Mouse (Mus musculus) embryo, embryonic 10.5 days (tissue): ENCODE measurements around the gene Tango6.
"Not testable (repeated sequence)": the region's sequence is repeated elsewhere in the genome, so short reads cannot be mapped to it uniquely, and the experiment has no call there.

Experiments
- DNase-seq: peaks from one replicate; pipeline ENCODE4 v3.0.0-alpha.2; 2015; ENCODE audit warnings: low spot score

Gene Tango6

GRCm38 (mm10) chr8:106761317-106761716 is 78.4 kb downstream of the Tango6 start:
- DNase-seq = no peak

DNA sequence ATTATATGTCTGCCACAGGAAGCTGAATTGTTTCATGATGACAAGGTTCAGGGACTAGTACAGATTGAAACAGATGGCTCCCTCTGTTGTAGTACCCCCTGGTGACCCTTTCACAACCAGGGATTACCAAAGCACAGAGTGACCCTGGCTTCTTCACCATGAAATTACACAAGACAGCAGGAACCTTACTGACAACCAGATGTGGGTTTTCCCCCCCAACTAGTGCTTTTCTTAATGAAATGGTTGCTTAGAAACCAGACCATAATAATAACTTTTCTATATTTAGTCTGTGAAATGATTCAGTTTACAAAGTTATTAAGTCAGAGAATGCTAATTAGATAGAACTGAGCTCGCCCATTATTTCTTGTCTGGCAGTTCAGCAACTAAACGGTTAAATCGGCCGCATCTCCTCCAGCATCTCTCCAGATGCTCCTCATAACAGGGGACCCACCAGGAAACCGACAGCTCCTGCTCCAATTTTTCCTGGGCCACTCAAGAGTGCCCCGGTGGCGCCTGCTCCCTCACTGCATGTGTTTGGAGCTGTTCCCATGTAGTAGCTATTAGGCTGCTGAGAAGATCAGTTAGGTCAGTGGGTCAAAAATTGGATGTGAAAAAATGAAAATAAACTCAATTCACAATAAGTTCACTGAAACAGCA is 79.1 kb downstream of the Tango6 start:
- peak; percentile 44 for DNase-seq

GRCm38 (mm10) chr8:106764529-106764928 is 81.7 kb downstream of the Tango6 start:
- DNase-seq = no peak

- DNase-seq = no peak
Measured at GRCm38 (mm10) chr8:106765570-106765969, 82.7 kb downstream of the Tango6 start.

GRCm38 (mm10) chr8:106766736-106767135 is 83.9 kb downstream of the Tango6 start:
- DNase-seq = no peak

DNA sequence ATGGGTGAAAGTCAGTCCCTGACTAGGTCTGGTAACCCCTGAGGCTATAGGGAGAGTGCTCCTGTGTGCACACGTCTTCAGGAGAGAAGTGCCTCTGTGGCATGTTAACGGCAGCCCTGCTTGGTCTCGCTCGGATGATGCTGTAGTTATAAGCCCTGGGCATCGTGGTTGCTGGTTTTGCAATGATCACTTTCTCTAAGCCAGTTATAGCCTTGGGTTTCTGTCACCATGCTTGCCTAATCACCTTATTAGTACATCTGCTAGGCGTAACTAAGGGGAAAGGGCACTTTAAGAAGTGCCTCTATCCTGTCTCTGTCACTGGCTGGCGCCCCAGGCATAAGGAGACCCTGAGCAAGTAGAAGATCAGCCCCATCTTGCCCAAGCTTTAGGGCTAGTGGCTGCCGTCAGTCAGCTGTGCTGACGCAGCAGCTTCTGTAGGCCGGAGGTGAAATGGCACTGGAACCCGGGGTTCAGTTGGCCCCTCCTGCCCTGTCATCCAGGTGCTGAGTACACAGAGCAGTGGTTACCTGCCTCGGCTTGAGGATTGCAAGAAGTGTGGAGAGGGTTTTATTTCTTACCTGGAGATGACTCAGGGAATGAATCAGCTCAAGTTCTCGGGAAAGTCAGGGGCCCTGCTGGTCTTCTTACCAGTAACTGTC is 86.4 kb downstream of the Tango6 start:
- no peak for DNase-seq

DNA sequence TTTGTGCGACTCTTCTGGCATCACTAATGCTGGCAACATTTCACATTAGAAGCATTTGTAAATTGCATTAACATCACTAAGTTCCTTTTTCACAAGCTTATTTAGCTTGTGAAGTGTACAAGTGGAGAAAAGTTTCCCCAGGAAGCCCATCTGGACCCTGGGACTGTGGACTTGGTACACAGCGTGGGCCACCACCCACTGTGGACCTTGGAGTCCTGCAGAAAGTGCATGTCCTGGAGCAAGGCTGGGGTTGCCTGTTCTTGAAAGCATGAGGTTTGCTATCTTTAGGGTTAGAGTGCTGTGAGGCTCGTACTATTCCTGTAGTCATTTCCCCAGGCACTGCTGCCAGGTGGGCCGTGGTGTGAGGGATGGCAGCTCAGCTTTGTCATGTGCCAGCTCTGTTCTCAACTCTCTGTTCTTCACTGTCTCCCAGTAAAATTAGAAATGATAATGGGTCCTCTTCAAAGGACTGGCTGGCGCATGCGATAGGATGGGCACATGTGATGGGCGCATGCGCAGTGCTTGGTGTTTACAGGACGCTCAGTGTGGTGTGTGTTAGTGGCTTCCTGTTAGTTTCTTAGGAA is 87.8 kb downstream of the Tango6 start:
- DNase-seq = no peak

DNA sequence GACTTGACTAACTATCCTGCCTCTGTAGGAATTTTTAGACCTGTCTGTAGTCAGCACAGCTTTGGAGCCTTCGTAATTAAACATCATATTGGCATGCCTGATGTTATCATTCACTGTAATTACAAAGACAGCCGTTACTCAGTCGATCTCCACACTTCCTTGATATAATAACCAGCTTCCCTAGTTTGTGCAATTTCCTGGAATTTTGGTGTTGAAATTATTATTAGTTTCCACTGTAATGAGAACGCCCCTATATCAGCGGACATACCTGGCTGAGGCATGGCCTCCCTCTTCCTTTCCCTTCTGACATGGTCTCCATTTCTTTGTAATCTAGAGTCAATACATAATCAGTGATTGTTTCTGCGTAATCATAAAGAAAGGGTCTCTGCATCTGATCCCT is 89.2 kb downstream of the Tango6 start:
- DNase-seq = no peak

GRCm38 (mm10) chr8:106772501-106772900 is 89.6 kb downstream of the Tango6 start:
- no peak for DNase-seq

DNA sequence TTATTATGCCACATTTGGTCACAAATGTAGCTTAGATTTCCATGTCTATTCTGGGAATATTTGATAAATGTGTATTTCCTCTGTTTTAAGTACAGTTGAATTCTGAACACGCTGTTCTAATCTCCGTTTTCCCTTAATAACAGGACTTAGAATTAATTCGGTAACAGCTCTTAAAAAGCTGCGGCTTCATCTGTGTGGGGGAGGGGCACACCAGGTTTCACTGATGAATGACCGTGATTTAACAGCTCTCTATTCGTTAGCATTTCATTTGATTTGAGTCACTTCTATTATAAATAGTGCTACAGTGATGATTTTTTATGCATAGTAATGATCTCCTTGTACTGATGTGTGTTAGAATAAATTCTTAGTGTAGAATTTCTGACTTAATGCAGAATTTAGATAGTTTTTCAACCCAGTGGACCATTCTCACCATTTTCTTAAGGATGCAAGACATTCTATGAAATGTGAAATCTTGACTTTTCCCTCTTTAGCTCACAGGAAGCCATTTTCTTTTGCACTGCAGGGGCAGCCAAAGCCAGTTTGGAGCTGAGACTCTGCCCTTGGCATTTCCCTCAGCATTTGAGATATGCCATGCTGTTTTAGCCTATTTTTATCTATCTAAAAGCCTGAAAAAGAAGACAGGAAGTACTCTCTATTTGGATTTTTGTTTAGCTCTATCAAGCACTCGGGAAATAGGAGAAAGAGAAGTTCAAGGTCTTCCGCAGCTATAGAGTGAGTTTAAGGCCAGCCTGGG is 91.9 kb downstream of the Tango6 start:
- no peak for DNase-seq

DNA sequence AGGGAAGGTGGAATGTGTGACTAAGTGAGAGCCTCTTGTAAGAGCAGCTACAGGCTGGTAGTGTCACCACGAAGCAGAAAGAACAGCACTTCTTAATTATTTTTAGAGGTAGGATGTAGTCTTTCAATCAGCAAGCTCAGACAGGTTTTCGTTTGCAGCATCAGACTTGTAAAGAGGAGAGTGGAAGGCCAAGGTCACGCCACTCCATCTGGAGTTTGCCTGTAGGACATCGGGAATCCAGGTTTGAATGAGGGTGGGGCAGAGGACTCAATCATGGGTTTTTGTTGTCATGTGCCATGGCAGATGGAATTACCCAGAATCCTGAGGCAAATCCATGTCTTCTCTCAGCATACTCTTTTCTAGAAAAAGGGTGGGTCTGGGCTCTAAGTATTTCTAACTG is 106.8 kb downstream of the Tango6 start:
- DNase-seq = no peak

DNA sequence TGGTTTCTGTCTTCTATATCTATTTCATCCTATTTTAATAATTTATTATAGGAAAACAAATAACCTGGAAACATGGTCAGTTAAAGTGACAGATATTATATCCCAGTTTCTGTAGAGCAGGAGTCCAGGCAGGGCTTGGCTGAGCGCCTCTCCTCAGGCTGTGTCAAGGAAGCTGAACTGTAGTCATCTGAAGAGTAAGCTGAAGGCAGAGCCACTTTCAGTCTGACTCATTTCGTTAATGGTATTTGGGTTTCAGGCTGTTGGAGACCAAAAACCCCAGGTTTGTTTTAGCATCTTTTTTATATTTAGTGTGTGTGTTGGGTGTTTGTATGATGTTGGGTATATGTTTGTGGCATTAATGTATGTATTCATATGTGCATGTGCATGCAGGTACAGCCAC is 112.0 kb downstream of the Tango6 start:
- DNase-seq = no peak

GRCm38 (mm10) chr8:106799821-106800220 is 117.0 kb downstream of the Tango6 start:
- no peak for DNase-seq

- no peak for DNase-seq
Measured at GRCm38 (mm10) chr8:106801261-106801660, 118.4 kb downstream of the Tango6 start.

DNA sequence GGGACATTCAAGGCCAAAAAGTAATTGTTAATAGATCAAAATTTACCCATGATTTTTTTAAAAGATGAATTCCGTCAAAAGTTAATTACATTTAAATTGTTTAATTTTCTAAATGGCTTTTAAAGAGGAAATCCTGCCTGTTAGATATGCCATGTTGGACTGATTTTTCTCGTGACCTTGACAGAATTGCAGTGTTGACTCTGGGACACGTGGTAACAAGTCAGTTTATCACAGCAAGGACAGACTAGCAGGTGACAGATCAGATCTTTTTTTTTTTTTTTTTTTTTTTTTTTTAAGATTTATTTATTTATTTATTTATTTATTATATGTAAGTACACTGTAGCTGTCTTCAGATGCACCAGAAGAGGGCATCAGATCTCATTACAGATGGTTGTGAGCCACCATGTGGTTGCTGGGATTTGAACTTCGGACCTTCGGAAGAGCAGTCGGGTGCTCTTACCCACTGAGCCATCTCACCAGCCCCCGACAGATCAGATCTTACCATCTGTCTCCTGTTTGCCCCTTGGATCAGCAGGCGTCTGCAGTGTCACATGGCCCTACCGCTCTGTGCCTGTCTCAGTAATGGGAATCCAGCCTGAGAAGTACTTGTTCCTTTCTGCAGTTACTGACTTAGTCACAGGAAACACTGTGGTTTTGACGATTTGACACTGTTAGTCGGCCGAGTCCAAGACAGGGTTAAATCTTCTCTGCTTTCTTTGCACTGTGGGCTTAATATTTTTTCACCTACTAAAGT is 119.7 kb downstream of the Tango6 start:
- not testable (repeated sequence) for DNase-seq

- DNase-seq = no peak
Measured at GRCm38 (mm10) chr8:106805859-106806258, 123.0 kb downstream of the Tango6 start.

- no peak for DNase-seq
Measured at GRCm38 (mm10) chr8:106807461-106807860, 124.6 kb downstream of the Tango6 start.

GRCm38 (mm10) chr8:106809726-106810125 is 126.9 kb downstream of the Tango6 start:
- DNase-seq = no peak

- no peak for DNase-seq
Measured at GRCm38 (mm10) chr8:106810406-106810805, 127.5 kb downstream of the Tango6 start.

DNA sequence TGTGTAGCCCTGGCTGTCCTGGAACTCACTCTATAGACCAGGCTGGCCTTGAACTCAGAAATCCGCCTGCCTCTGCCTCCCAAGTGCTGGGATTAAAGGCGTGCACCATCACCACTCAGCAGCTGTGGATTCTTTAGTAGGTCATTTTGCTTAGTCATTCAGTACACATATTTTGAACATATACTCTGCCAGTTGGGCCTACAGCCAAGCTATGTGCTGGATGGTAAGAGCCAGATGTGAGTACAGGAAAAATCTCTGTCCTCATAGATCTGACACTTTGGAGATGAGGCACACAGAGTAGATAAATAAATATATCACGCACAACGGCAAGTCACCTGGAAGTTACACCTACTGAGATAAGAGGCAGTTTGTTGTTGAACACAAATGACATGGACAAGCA is 129.7 kb downstream of the Tango6 start:
- no peak for DNase-seq

- DNase-seq = no peak
Measured at GRCm38 (mm10) chr8:106816431-106817170, 133.7 kb downstream of the Tango6 start.
